Mouse (Mus musculus) embryonic facial prominence, embryonic 11.5 days (tissue): ENCODE measurements around the gene Napa. TPM values are rescaled to one million over a fixed set of nuclear protein-coding genes. Genes with fewer than 3 reads are reported as not detected.

Experiments used
- ATAC-seq: fragments of 200-750 bp; cut with Nextera tagmentation; replicated peaks from 2 replicates; pipeline ENCODE4 v1.8.0; 2017; ENCODE audit warnings: low read depth; ENCODE audit not compliant: insufficient number of reproducible peaks, low FRiP score, low TSS enrichment
- DNase-seq: peaks from one replicate; pipeline ENCODE4 v3.0.0-alpha.2; 2015; ENCODE audit warnings: low spot score
- H3K27ac ChIP-seq: fragments of 300-500 bp; sonication (generic); replicated peaks from 2 replicates; pipeline ENCODE4 v1.5.1; 2014; ENCODE audit warnings: mild to moderate bottlenecking, low read depth, low read length, control low read depth
- H3K27me3 ChIP-seq: fragments of 300-500 bp; sonication (generic); 2 replicates; pipeline ENCODE4 v1.6.1; 2014; ENCODE audit warnings: mild to moderate bottlenecking, low read length, moderate library complexity, mixed read lengths; ENCODE audit not compliant: control insufficient read depth, insufficient read depth
- H3K36me3 ChIP-seq: fragments of 300-500 bp; sonication (generic); replicated peaks from 2 replicates; pipeline ENCODE4 v1.6.1; 2014; ENCODE audit warnings: low read depth, mild to moderate bottlenecking, low read length, moderate library complexity, mixed read lengths; ENCODE audit not compliant: control insufficient read depth, insufficient read depth
- H3K4me1 ChIP-seq: fragments of 300-500 bp; sonication (generic); 2 replicates; pipeline ENCODE4 v1.6.1; 2014; ENCODE audit warnings: low read length, mixed read lengths; ENCODE audit not compliant: control insufficient read depth, insufficient read depth
- H3K4me2 ChIP-seq: fragments of 300-500 bp; sonication (generic); 2 replicates; pipeline ENCODE4 v1.6.1; 2014; ENCODE audit warnings: low read depth, mild to moderate bottlenecking, control low read depth, low read length, moderate library complexity
- H3K4me3 ChIP-seq: fragments of 300-500 bp; sonication (generic); 2 replicates; pipeline ENCODE4 v1.5.1; 2014; ENCODE audit warnings: low read depth, low read length, control low read depth
- H3K9ac ChIP-seq: fragments of 300-500 bp; sonication (generic); replicated peaks from 2 replicates; pipeline ENCODE4 v1.6.1; 2014; ENCODE audit warnings: mild to moderate bottlenecking, control low read depth, low read length
- H3K9me3 ChIP-seq: fragments of 300-500 bp; sonication (generic); replicated peaks from 2 replicates; pipeline ENCODE4 v1.6.1; 2016; ENCODE audit warnings: mild to moderate bottlenecking, low read length, inconsistent platforms, mixed read lengths; ENCODE audit not compliant: control insufficient read depth
- WGBS: fragments of 180-500 bp; shearing (Covaris S2); extraction: QIAGEN DNeasy Blood & Tissue Kit; methylation state at CpG from one replicate; pipeline ENCODE4 v1.1.7; 2014; 5-methylcytosine and 5-hydroxymethylcytosine counted together
- polyA plus RNA-seq: library from polyadenylated mRNA; unstranded; fragments of >200 nt; fragmentation: Nextera tagmentation; extraction: Ambion mirVana; gene quantifications from 2 replicates; pipeline ENCODE4 v1.2.1, GENCODE M21; 2014

The Napa gene
- polyA plus RNA-seq, 1 experiment from 2014 or later: 147 TPM

DNA sequence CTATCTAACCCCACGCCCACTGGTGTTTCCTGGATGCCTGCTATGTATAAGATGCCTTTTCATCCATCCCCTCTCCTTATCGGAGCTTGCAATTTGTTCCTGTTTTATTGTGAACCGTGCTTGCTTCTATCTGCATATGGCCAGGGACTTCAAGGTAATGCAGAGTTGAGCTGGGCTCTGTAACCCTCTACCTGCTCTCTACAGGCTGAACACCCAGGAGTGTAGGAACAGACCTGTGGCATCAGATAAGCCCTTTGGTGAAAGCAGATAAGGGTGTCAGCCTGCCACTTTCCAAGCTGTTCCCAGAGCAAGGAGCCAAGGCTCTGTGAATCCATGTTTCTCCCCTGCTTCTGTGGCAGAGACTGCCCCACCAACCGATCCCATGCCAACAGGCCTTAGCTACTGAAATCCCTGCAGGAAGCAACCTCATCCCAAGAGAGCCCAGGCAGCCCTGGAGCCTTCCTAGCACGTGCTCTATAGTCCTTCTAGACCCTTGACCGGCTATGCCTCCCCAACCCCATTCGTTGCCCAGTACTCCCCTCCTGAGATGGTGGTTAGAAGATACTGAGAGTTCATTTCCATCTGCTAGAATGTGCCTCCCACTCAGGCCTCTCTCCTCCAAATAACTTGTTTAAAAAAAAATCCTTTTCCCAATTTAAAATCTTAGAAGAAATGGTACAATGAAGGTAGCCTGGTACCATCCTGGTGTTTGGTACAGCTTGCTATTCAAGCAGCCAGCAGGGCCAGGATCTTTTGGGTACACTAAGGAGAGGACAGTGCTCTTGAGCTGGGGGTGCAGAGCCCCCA lies 13.2 kb downstream of the Napa start:
- H3K4me2 ChIP-seq: no peak overlapping the region
- peaks cover 19% of the 10 kb centered on the region for H3K36me3 ChIP-seq
- no peak overlapping the region for H3K9ac ChIP-seq
- DNase-seq: no peak
- no peak for ATAC-seq
- no peak overlapping the region for H3K4me3 ChIP-seq
- WGBS: 85% methylated on average over 7 of the region's 7 CpGs
- H3K27ac ChIP-seq: no peak overlapping the region
- no peaks in the 10 kb centered on the region for H3K27me3 ChIP-seq
- no peaks in the 10 kb centered on the region for H3K4me1 ChIP-seq
- H3K9me3 ChIP-seq: no peaks in the 10 kb centered on the region

GRCm38 (mm10) chr7:16116418-16116817 lies 18.2 kb downstream of the Napa start:
- ATAC-seq (no peak), DNase-seq (no peak)
- Histone ChIP-seq H3K36me3 (peaks cover 12% of the 10 kb centered on the region), H3K27ac (no peak overlapping the region), H3K4me3 (no peak overlapping the region), H3K4me2 (no peak overlapping the region), H3K9me3 (no peaks in the 10 kb centered on the region), H3K9ac (no peak overlapping the region), H3K4me1 (no peaks in the 10 kb centered on the region; the same call in 1 of the 2 replicates), H3K27me3 (no peaks in the 10 kb centered on the region)
- 93% methylated on average over 7 of the region's 7 CpGs for WGBS

- no peak overlapping the region for H3K4me3 ChIP-seq
- no peak overlapping the region for H3K27ac ChIP-seq
- no peak overlapping the region for H3K4me2 ChIP-seq
- no peaks in the 10 kb centered on the region for H3K27me3 ChIP-seq
- H3K36me3 ChIP-seq: peaks cover 12% of the 10 kb centered on the region
- H3K4me1 ChIP-seq: no peaks in the 10 kb centered on the region; the same call in 1 of the 2 replicates
- H3K9ac ChIP-seq: no peak overlapping the region
- no peak for DNase-seq
- no peaks in the 10 kb centered on the region for H3K9me3 ChIP-seq
- ATAC-seq: no peak
- WGBS: 87% methylated on average over 3 of the region's 3 CpGs
These were observed 18.8 kb downstream of the Napa start for GRCm38 (mm10) chr7:16117100-16117499.

- Histone ChIP-seq H3K9ac (peak within 1 kb of the TSS; percentile 81), H3K27me3 (no peaks in the 10 kb centered on the region), H3K9me3 (no peaks in the 10 kb centered on the region), H3K4me1 (no peaks in the 10 kb centered on the region; the same call in 1 of the 2 replicates), H3K4me2 (peak within 1 kb of the TSS; percentile 50), H3K36me3 (peaks cover 6% of the 10 kb centered on the region; the same call in 1 of the 2 replicates), H3K27ac (peak within 1 kb of the TSS; percentile 76), H3K4me3 (peak within 1 kb of the TSS; percentile 70)
- 2% methylated on average over 33 of the region's 33 CpGs for WGBS
- ATAC-seq (peak; percentile 80), DNase-seq (peak; percentile 94)
These were observed 21.5 kb downstream of the Napa start, which contains the start of gene Kptn for GRCm38 (mm10) chr7:16119569-16120261. Gene Kptn (plus strand): TSS chr7:16119895.

- Histone ChIP-seq H3K9me3 (no peaks in the 10 kb centered on the region), H3K4me2 (peak overlapping the region; percentile 50), H3K4me1 (no peaks in the 10 kb centered on the region; the same call in 1 of the 2 replicates), H3K27ac (no peak overlapping the region), H3K4me3 (peak overlapping the region; percentile 70), H3K27me3 (no peaks in the 10 kb centered on the region), H3K36me3 (0 out of 2 replicates have a peak, but pooled peaks cover 6% of the 10 kb centered on the region), H3K9ac (peak overlapping the region; percentile 43)
- 56% methylated on average over 9 of the region's 9 CpGs for WGBS
- ATAC-seq (peak; percentile 37; the same call in 1 of the 2 replicates), DNase-seq (no peak)
These were observed 22.0 kb downstream of the Napa start for GRCm38 (mm10) chr7:16120262-16120600.

DNA sequence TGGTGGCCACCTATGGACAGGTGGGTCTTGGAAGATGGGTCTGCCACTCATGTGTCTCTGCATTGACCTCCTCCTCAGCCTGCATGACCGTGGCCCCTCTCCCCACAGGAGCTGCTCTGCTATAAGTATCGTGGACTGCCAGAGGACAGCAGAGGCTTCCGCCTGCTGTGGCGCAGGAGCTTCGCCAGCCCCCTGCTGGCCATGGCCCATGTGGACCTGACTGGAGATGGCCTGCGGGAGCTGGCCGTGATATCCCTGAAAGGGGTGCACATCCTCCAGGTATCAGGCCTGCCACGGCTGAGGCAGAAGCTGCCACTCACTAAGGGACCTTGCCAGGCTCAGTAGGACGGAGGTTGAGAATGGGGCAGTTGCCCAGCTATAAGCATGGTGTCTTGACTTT lies 27.6 kb downstream of the Napa start:
- H3K4me3 ChIP-seq: no peak overlapping the region
- no peak overlapping the region for H3K9ac ChIP-seq
- WGBS: 82% methylated on average over 9 of the region's 9 CpGs
- H3K27ac ChIP-seq: no peak overlapping the region
- no peak for DNase-seq
- no peak overlapping the region for H3K4me2 ChIP-seq
- ATAC-seq: no peak
- no peaks in the 10 kb centered on the region for H3K9me3 ChIP-seq
- no peaks in the 10 kb centered on the region for H3K27me3 ChIP-seq
- H3K36me3 ChIP-seq: no peaks in the 10 kb centered on the region
- H3K4me1 ChIP-seq: no peaks in the 10 kb centered on the region; the same call in 1 of the 2 replicates

GRCm38 (mm10) chr7:16128344-16128743 lies 30.1 kb downstream of the Napa start:
- Histone ChIP-seq H3K4me3 (no peak overlapping the region), H3K4me1 (peaks cover 6% of the 10 kb centered on the region; the same call in 1 of the 2 replicates), H3K4me2 (no peak overlapping the region), H3K9me3 (no peaks in the 10 kb centered on the region), H3K9ac (no peak overlapping the region), H3K27ac (no peak overlapping the region), H3K27me3 (no peaks in the 10 kb centered on the region), H3K36me3 (no peaks in the 10 kb centered on the region)
- no peak for ATAC-seq
- 90% methylated on average over 6 of the region's 6 CpGs for WGBS
- DNase-seq: no peak

- H3K27ac ChIP-seq: no peak overlapping the region
These were observed 30.6 kb downstream of the Napa start for GRCm38 (mm10) chr7:16128899-16129298.

More at GRCm38 (mm10) chr7:16128899-16129298, 30.6 kb downstream of the Napa start:
- WGBS: 66% methylated on average over 5 of the region's 5 CpGs
- H3K9me3 ChIP-seq: no peaks in the 10 kb centered on the region
- DNase-seq: no peak
- H3K4me2 ChIP-seq: no peak overlapping the region
- no peaks in the 10 kb centered on the region for H3K36me3 ChIP-seq
- ATAC-seq: no peak
- H3K27me3 ChIP-seq: no peaks in the 10 kb centered on the region
- no peak overlapping the region for H3K4me3 ChIP-seq
- no peak overlapping the region for H3K9ac ChIP-seq
- peaks cover 6% of the 10 kb centered on the region; the same call in 1 of the 2 replicates for H3K4me1 ChIP-seq
